Mouse (Mus musculus) hindbrain, embryonic 13.5 days (tissue): ENCODE data around the gene Ift80. TPM values are rescaled to one million over a fixed set of nuclear protein-coding genes. Genes with fewer than 3 reads are reported as not detected.
A peak's percentile ranks its signal among the peaks of the same experiment; 100 is the strongest.

Experiments used
- ATAC-seq: fragments of 200-750 bp; cut with Nextera tagmentation; 2 replicates; pipeline ENCODE4 v1.8.0; 2017; ENCODE audit warnings: moderate TSS enrichment; ENCODE audit not compliant: low FRiP score
- H3K27ac ChIP-seq: fragments of 300-500 bp; sonication (generic); 2 replicates; pipeline ENCODE4 v1.5.1; 2015; ENCODE audit warnings: inconsistent platforms, mild to moderate bottlenecking, moderate library complexity
- H3K27me3 ChIP-seq: fragments of 300-500 bp; sonication (generic); 2 replicates; pipeline ENCODE4 v1.6.1; 2015; ENCODE audit warnings: mild to moderate bottlenecking, inconsistent platforms
- H3K36me3 ChIP-seq: fragments of 300-500 bp; sonication (generic); 2 replicates; pipeline ENCODE4 v1.6.1; 2015; ENCODE audit warnings: mild to moderate bottlenecking, inconsistent platforms
- H3K4me1 ChIP-seq: fragments of 300-500 bp; sonication (generic); replicated peaks from 2 replicates; pipeline ENCODE4 v1.6.1; 2015; ENCODE audit warnings: inconsistent platforms
- H3K4me2 ChIP-seq: fragments of 300-500 bp; sonication (generic); 2 replicates; pipeline ENCODE4 v1.6.1; 2015; ENCODE audit warnings: inconsistent platforms, mild to moderate bottlenecking, moderate library complexity
- H3K4me3 ChIP-seq: fragments of 300-500 bp; sonication (generic); 2 replicates; pipeline ENCODE4 v1.5.1; 2015; ENCODE audit warnings: mild to moderate bottlenecking, inconsistent platforms
- H3K9ac ChIP-seq: fragments of 300-500 bp; sonication (generic); 2 replicates; pipeline ENCODE4 v1.6.1; 2015; ENCODE audit warnings: mild to moderate bottlenecking, inconsistent platforms
- H3K9me3 ChIP-seq: fragments of 300-500 bp; sonication (generic); 2 replicates; pipeline ENCODE4 v1.6.1; 2016; ENCODE audit warnings: inconsistent platforms
- WGBS: fragments of 180-500 bp; shearing (Covaris S2); methylation state at CpG from one replicate; pipeline ENCODE4 v1.1.7; 2015; 5-methylcytosine and 5-hydroxymethylcytosine counted together
- polyA plus RNA-seq: library from polyadenylated mRNA; unstranded; fragments of >200 nt; fragmentation: Nextera tagmentation; extraction: Ambion mirVana; gene quantifications from 2 replicates; pipeline ENCODE4 v1.2.1, GENCODE M21; 2015

Gene Ift80
- 9.0 and 9.8 TPM in 2 replicates for polyA plus RNA-seq

- peak within 1 kb of the TSS; percentile 85 for H3K27ac ChIP-seq
- peak within 1 kb of the TSS; percentile 82 for H3K9ac ChIP-seq
- H3K9me3 ChIP-seq = no peaks in the 10 kb centered on the region
- H3K4me1 ChIP-seq = peaks cover 17% of the 10 kb centered on the region
- no peaks in the 10 kb centered on the region for H3K36me3 ChIP-seq
- no peaks in the 10 kb centered on the region for H3K27me3 ChIP-seq
- H3K4me2 ChIP-seq = peak within 1 kb of the TSS; percentile 94
- peak; percentile 97 for ATAC-seq
- under 1% methylated on average over 75 of the region's 76 CpGs for WGBS
- peak within 1 kb of the TSS; percentile 81 for H3K4me3 ChIP-seq
Observed at GRCm38 (mm10) chr3:69004437-69005337, at the start of gene Ift80, which contains the start of gene Smc4. Gene Ift80, minus strand, starts transcription at chr3:69004570. Gene Smc4, plus strand, starts transcription at chr3:69004738.

- H3K9me3 ChIP-seq = no peaks in the 10 kb centered on the region
- H3K9ac ChIP-seq = no peak overlapping the region
- ATAC-seq = no peak
- H3K4me1 ChIP-seq = no peaks in the 10 kb centered on the region
- no peak overlapping the region for H3K4me2 ChIP-seq
- no peak overlapping the region for H3K4me3 ChIP-seq
- peaks cover 1% of the 10 kb centered on the region; the same call in 1 of the 2 replicates for H3K27me3 ChIP-seq
- H3K27ac ChIP-seq = no peak overlapping the region
- 93% methylated on average over 11 of the region's 11 CpGs for WGBS
- H3K36me3 ChIP-seq = no peaks in the 10 kb centered on the region
Observed at GRCm38 (mm10) chr3:69051894-69052293, 47.5 kb upstream of the Ift80 start.

GRCm38 (mm10) chr3:69049011-69049410 is 44.6 kb upstream of the Ift80 start:
- Histone ChIP-seq H3K4me1 (peaks cover 10% of the 10 kb centered on the region), H3K27ac (no peak overlapping the region), H3K4me2 (no peak overlapping the region), H3K4me3 (no peak overlapping the region), H3K27me3 (peaks cover 7% of the 10 kb centered on the region; the same call in 1 of the 2 replicates), H3K36me3 (no peaks in the 10 kb centered on the region), H3K9ac (no peak overlapping the region), H3K9me3 (no peaks in the 10 kb centered on the region)
- 60% methylated on average over 6 of the region's 6 CpGs for WGBS
- no peak for ATAC-seq

GRCm38 (mm10) chr3:69047684-69048083 is 43.3 kb upstream of the Ift80 start:
- Histone ChIP-seq H3K4me1 (peaks cover 20% of the 10 kb centered on the region), H3K27ac (no peak overlapping the region), H3K9me3 (no peaks in the 10 kb centered on the region)

GRCm38 (mm10) chr3:69046509-69046908 is 42.1 kb upstream of the Ift80 start:
- no peak overlapping the region for H3K4me3 ChIP-seq
- peaks cover 7% of the 10 kb centered on the region; the same call in 1 of the 2 replicates for H3K27me3 ChIP-seq
- H3K36me3 ChIP-seq = no peaks in the 10 kb centered on the region
- H3K4me1 ChIP-seq = peaks cover 20% of the 10 kb centered on the region
- no peak overlapping the region for H3K27ac ChIP-seq
- no peak overlapping the region for H3K4me2 ChIP-seq
- H3K9ac ChIP-seq = no peak overlapping the region
- 77% methylated on average over 4 of the region's 4 CpGs for WGBS
- H3K9me3 ChIP-seq = no peaks in the 10 kb centered on the region
- ATAC-seq = no peak

More at GRCm38 (mm10) chr3:69047684-69048083, 43.3 kb upstream of the Ift80 start:
- Histone ChIP-seq H3K4me2 (no peak overlapping the region), H3K36me3 (no peaks in the 10 kb centered on the region), H3K9ac (no peak overlapping the region), H3K27me3 (peaks cover 7% of the 10 kb centered on the region; the same call in 1 of the 2 replicates), H3K4me3 (no peak overlapping the region)
- ATAC-seq = no peak
- WGBS = 82% methylated on average over 4 of the region's 4 CpGs

GRCm38 (mm10) chr3:69045750-69046149 is 41.4 kb upstream of the Ift80 start:
- no peak for ATAC-seq
- Histone ChIP-seq H3K36me3 (no peaks in the 10 kb centered on the region), H3K9ac (peak overlapping the region; percentile 85; the same call in 1 of the 2 replicates), H3K27ac (no peak overlapping the region), H3K4me1 (peaks cover 23% of the 10 kb centered on the region), H3K4me3 (peak overlapping the region; percentile 85), H3K27me3 (peaks cover 7% of the 10 kb centered on the region; the same call in 1 of the 2 replicates), H3K4me2 (peak overlapping the region; percentile 74), H3K9me3 (no peaks in the 10 kb centered on the region)
- WGBS = 21% methylated on average over 13 of the region's 13 CpGs

GRCm38 (mm10) chr3:69045400-69045703 is 41.0 kb upstream of the Ift80 start:
- WGBS = 7% methylated on average over 9 of the region's 9 CpGs
- Histone ChIP-seq H3K4me1 (peaks cover 23% of the 10 kb centered on the region), H3K9me3 (no peaks in the 10 kb centered on the region), H3K36me3 (no peaks in the 10 kb centered on the region), H3K27ac (peak overlapping the region; percentile 95), H3K4me3 (peak overlapping the region; percentile 85), H3K27me3 (peaks cover 7% of the 10 kb centered on the region; the same call in 1 of the 2 replicates), H3K4me2 (peak overlapping the region; percentile 74), H3K9ac (peak overlapping the region; percentile 85)
- ATAC-seq = no peak

GRCm38 (mm10) chr3:69044645-69045399 is 40.5 kb upstream of the Ift80 start, which contains the start of gene Trim59:
Gene Trim59, minus strand, starts transcription at chr3:69044755.
- Histone ChIP-seq H3K27me3 (peaks cover 7% of the 10 kb centered on the region; the same call in 1 of the 2 replicates), H3K4me2 (peak within 1 kb of the TSS; percentile 74), H3K4me1 (peaks cover 23% of the 10 kb centered on the region), H3K27ac (peak within 1 kb of the TSS; percentile 95), H3K4me3 (peak within 1 kb of the TSS; percentile 85), H3K36me3 (0 out of 2 replicates have a peak, but pooled peaks cover 3% of the 10 kb centered on the region), H3K9me3 (no peaks in the 10 kb centered on the region), H3K9ac (peak within 1 kb of the TSS; percentile 85)
- WGBS = under 1% methylated on average over 69 of the region's 80 CpGs
- peak; percentile 98 for ATAC-seq

- WGBS = under 1% methylated on average over 42 of the region's 42 CpGs
Observed at GRCm38 (mm10) chr3:69044167-69044591, 39.8 kb upstream of the Ift80 start.

GRCm38 (mm10) chr3:69041298-69041697 is 36.9 kb upstream of the Ift80 start:
- H3K27ac ChIP-seq = no peak overlapping the region
- no peak for ATAC-seq

More at GRCm38 (mm10) chr3:69044167-69044591, 39.8 kb upstream of the Ift80 start:
- peak overlapping the region; percentile 85 for H3K9ac ChIP-seq
- peak; percentile 80 for ATAC-seq
- H3K4me3 ChIP-seq = peak overlapping the region; percentile 85
- no peaks in the 10 kb centered on the region for H3K9me3 ChIP-seq
- H3K27me3 ChIP-seq = peaks cover 7% of the 10 kb centered on the region; the same call in 1 of the 2 replicates
- H3K36me3 ChIP-seq = 0 out of 2 replicates have a peak, but pooled peaks cover 3% of the 10 kb centered on the region
- H3K4me1 ChIP-seq = peaks cover 23% of the 10 kb centered on the region
- H3K4me2 ChIP-seq = peak overlapping the region; percentile 74
- H3K27ac ChIP-seq = peak overlapping the region; percentile 95

GRCm38 (mm10) chr3:69040105-69040504 is 35.7 kb upstream of the Ift80 start:
- WGBS = 83% methylated on average over 2 of the region's 2 CpGs

More at GRCm38 (mm10) chr3:69041298-69041697, 36.9 kb upstream of the Ift80 start:
- Histone ChIP-seq H3K4me2 (peak overlapping the region; percentile 11), H3K36me3 (peaks cover 12% of the 10 kb centered on the region), H3K4me3 (no peak overlapping the region), H3K9me3 (no peaks in the 10 kb centered on the region), H3K9ac (no peak overlapping the region), H3K27me3 (no peaks in the 10 kb centered on the region), H3K4me1 (peaks cover 23% of the 10 kb centered on the region)
- WGBS = 69% methylated on average over 5 of the region's 5 CpGs

More at GRCm38 (mm10) chr3:69040105-69040504, 35.7 kb upstream of the Ift80 start:
- no peak for ATAC-seq
- H3K9ac ChIP-seq = no peak overlapping the region
- H3K27ac ChIP-seq = no peak overlapping the region
- H3K4me1 ChIP-seq = peaks cover 13% of the 10 kb centered on the region
- no peak overlapping the region for H3K4me2 ChIP-seq
- H3K4me3 ChIP-seq = no peak overlapping the region
- H3K9me3 ChIP-seq = no peaks in the 10 kb centered on the region
- peaks cover 17% of the 10 kb centered on the region for H3K36me3 ChIP-seq
- H3K27me3 ChIP-seq = no peaks in the 10 kb centered on the region
